In genomic region chr17:85072383-85072782, GRCm38 (mm10) we compare ENCODE assay signal across 14 mouse cellular contexts. TPM values are rescaled to one million over a fixed set of nuclear protein-coding genes. Genes with fewer than 3 reads are reported as not detected.
A peak's percentile ranks its signal among the peaks of the same experiment; 100 is the strongest.
DNase-seq lines count a peak whose midpoint lies in the region; ATAC-seq and TF ChIP-seq lines count a peak whose summit lies in the region.
"Had no signal": no experiment of that assay in that cellular context is flagged by ENCODE, and none has a peak within 500 bp of the region (broad histone marks: within the 10 kb centered on the region; RNA-seq: fewer than 3 reads in every experiment).

No protein-coding gene starts in this region.

- peak overlapping the region; percentile 30; the same call in 1 of the 2 replicates for H3K27ac ChIP-seq in kidney, embryonic 15.5 days
- H3K27ac ChIP-seq in embryonic facial prominence, embryonic 12.5 days, result 0 out of 2 replicates have a peak overlapping the region, but pooled peaks have one; percentile 9
- H3K27ac ChIP-seq in forebrain, postnatal 0 days (ENCODE audit: low read depth, low read length), result no peak overlapping the region
- H3K27ac ChIP-seq in neural tube, embryonic 14.5 days (ENCODE audit: low read depth, low read length), result no peak overlapping the region
- H3K27ac ChIP-seq: limb, embryonic 12.5 days had no signal

- peaks cover 73% of the 10 kb centered on the region for H3K36me3 ChIP-seq in kidney, embryonic 15.5 days
- H3K36me3 ChIP-seq in embryonic facial prominence, embryonic 12.5 days, result peaks cover 50% of the 10 kb centered on the region
- H3K36me3 ChIP-seq in forebrain, postnatal 0 days (ENCODE audit: insufficient read depth), result peaks cover 56% of the 10 kb centered on the region
- H3K36me3 ChIP-seq in neural tube, embryonic 14.5 days (ENCODE audit: control insufficient read depth, insufficient read depth, low read length), result peaks cover 39% of the 10 kb centered on the region

- H3K4me3 ChIP-seq in kidney, embryonic 15.5 days (replicated peaks), result no peak overlapping the region
- no peak overlapping the region for H3K4me3 ChIP-seq in embryonic facial prominence, embryonic 12.5 days
- no peak overlapping the region for H3K4me3 ChIP-seq in forebrain, postnatal 0 days (ENCODE audit: low read depth, low read length)
- no peak overlapping the region for H3K4me3 ChIP-seq in neural tube, embryonic 14.5 days (ENCODE audit: low read depth, low read length)
- H3K4me3 ChIP-seq: limb, embryonic 12.5 days; myocyte had no signal

- ATAC-seq in kidney, embryonic 15.5 days (replicated peaks; ENCODE audit: low FRiP score), result no peak
- ATAC-seq in embryonic facial prominence, embryonic 12.5 days (ENCODE audit: insufficient number of reproducible peaks, insufficient read depth, low FRiP score, low TSS enrichment), result no peak
- peak; percentile 41; the same call in 1 of the 2 replicates for ATAC-seq in forebrain, postnatal 0 days
- no peak; the same call in 1 of the 2 replicates for ATAC-seq in neural tube, embryonic 14.5 days (ENCODE audit: low read depth)
- no peak for ATAC-seq in megakaryocyte progenitor cell, adult 5-6 weeks (replicated peaks; ENCODE audit: poor library complexity)

- no peaks in the 10 kb centered on the region for H3K9me3 ChIP-seq in kidney, embryonic 15.5 days (replicated peaks)
- H3K9me3 ChIP-seq in embryonic facial prominence, embryonic 12.5 days, result no peaks in the 10 kb centered on the region
- no peaks in the 10 kb centered on the region for H3K9me3 ChIP-seq in forebrain, postnatal 0 days (ENCODE audit: low read length)
- no peaks in the 10 kb centered on the region for H3K9me3 ChIP-seq in neural tube, embryonic 14.5 days (ENCODE audit: control insufficient read depth, low read length)
- H3K9me3 ChIP-seq: limb, embryonic 12.5 days had no signal

- no peak overlapping the region for H3K4me2 ChIP-seq in kidney, embryonic 15.5 days
- H3K4me2 ChIP-seq in embryonic facial prominence, embryonic 12.5 days (replicated peaks), result 0 out of 2 replicates have a peak overlapping the region, but pooled peaks have one; percentile 7
- H3K4me2 ChIP-seq in forebrain, postnatal 0 days (ENCODE audit: low read depth), result no peak overlapping the region
- no peak overlapping the region for H3K4me2 ChIP-seq in neural tube, embryonic 14.5 days (ENCODE audit: low read depth, low read length)
- H3K4me2 ChIP-seq: limb, embryonic 12.5 days had no signal

- DNase-seq in kidney, postnatal 10 days, result no peak
- no peak for DNase-seq in forebrain, postnatal 0 days
- DNase-seq in left cerebral cortex, adult 8-10 months (ENCODE audit: low spot score in 2 of 2), result no peak
- DNase-seq: adrenal gland, adult 8-10 months; cerebellum, adult 8-10 months; gastrocnemius, postnatal 36 days; kidney, postnatal 36 days had no signal

- H3K27me3 ChIP-seq in kidney, embryonic 15.5 days, result no peaks in the 10 kb centered on the region
- H3K27me3 ChIP-seq in embryonic facial prominence, embryonic 12.5 days, result no peaks in the 10 kb centered on the region
- no peaks in the 10 kb centered on the region for H3K27me3 ChIP-seq in forebrain, postnatal 0 days (ENCODE audit: insufficient read depth, low read length)
- H3K27me3 ChIP-seq in neural tube, embryonic 14.5 days (ENCODE audit: control insufficient read depth, insufficient read depth, low read length), result no peaks in the 10 kb centered on the region
- H3K27me3 ChIP-seq: limb, embryonic 12.5 days had no signal

- 59% methylated on average over 11 of the region's 11 CpGs for WGBS in kidney, embryonic 15.5 days
- WGBS in embryonic facial prominence, embryonic 12.5 days, result 51% methylated on average over 11 of the region's 11 CpGs
- WGBS in forebrain, postnatal 0 days, result 10% methylated on average over 11 of the region's 11 CpGs
- 28% methylated on average over 11 of the region's 11 CpGs for WGBS in neural tube, embryonic 14.5 days

- no peak for TF ChIP-seq CTCF in forebrain, postnatal 0 days (IDR thresholded peaks at IDR 0.05; ENCODE audit: low read depth)

- no peak overlapping the region for H3K9ac ChIP-seq in kidney, embryonic 15.5 days
- H3K9ac ChIP-seq in embryonic facial prominence, embryonic 12.5 days, result no peak overlapping the region
- H3K9ac ChIP-seq in forebrain, postnatal 0 days, result no peak overlapping the region
- H3K9ac ChIP-seq in neural tube, embryonic 14.5 days (replicated peaks; ENCODE audit: low read depth, low read length), result 0 out of 2 replicates have a peak overlapping the region, but pooled peaks have one; percentile 21
- H3K9ac ChIP-seq: limb, embryonic 12.5 days had no signal

- no peaks in the 10 kb centered on the region; the same call in 1 of the 2 replicates for H3K4me1 ChIP-seq in kidney, embryonic 15.5 days
- no peaks in the 10 kb centered on the region; the same call in 1 of the 2 replicates for H3K4me1 ChIP-seq in embryonic facial prominence, embryonic 12.5 days
- no peaks in the 10 kb centered on the region for H3K4me1 ChIP-seq in forebrain, postnatal 0 days (ENCODE audit: insufficient read depth)
- 0 out of 2 replicates have a peak, but pooled peaks cover 6% of the 10 kb centered on the region for H3K4me1 ChIP-seq in neural tube, embryonic 14.5 days (ENCODE audit: control insufficient read depth, insufficient read depth, low read length)

RNA-seq across cellular contexts. Expression of gene Prepl, which starts 17.7 kb away (rescaled TPM):
- 32.0 and 32.7 TPM in 2 replicates for polyA plus RNA-seq in kidney, embryonic 15.5 days (2015; fragmentation: Nextera tagmentation; extraction: Ambion mirVana)
- polyA plus RNA-seq in embryonic facial prominence, embryonic 12.5 days (2016; fragmentation: Nextera tagmentation; extraction: Ambion mirVana), result 28.8 and 30.5 TPM in 2 replicates
- 70.4 and 107 TPM in 2 replicates for total RNA-seq in forebrain, postnatal 0 days (2014; rRNA removed)
- polyA plus RNA-seq in forebrain, postnatal 0 days (2015; fragmentation: Nextera tagmentation; extraction: Ambion mirVana), result 89.4 and 105 TPM in 2 replicates
- polyA plus RNA-seq in neural tube, embryonic 14.5 days (2014; fragmentation: Nextera tagmentation; extraction: Ambion mirVana), result 177 and 199 TPM in 2 replicates
- total RNA-seq in megakaryocyte progenitor cell, adult 5-6 weeks (2015), result 29.0 and 36.8 TPM in 2 replicates
- total RNA-seq in megakaryocyte progenitor cell, adult 5-6 weeks (2017), result 24.9 and 30.2 TPM in 2 replicates
- 100 to 1,000 TPM; 388 to 432 (median 406) TPM for total RNA-seq in left cerebral cortex, adult 8-10 months (2022)

RNA-seq across cellular contexts. Expression of gene Camkmt, which starts 18.0 kb away (rescaled TPM):
- 13.8 and 15.4 TPM in 2 replicates for polyA plus RNA-seq in kidney, embryonic 15.5 days (2015; fragmentation: Nextera tagmentation; extraction: Ambion mirVana)
- polyA plus RNA-seq in embryonic facial prominence, embryonic 12.5 days (2016; fragmentation: Nextera tagmentation; extraction: Ambion mirVana), result 13.6 and 15.1 TPM in 2 replicates
- 11.6 and 14.3 TPM in 2 replicates for total RNA-seq in forebrain, postnatal 0 days (2014; rRNA removed)
- 13.7 and 16.4 TPM in 2 replicates for polyA plus RNA-seq in forebrain, postnatal 0 days (2015; fragmentation: Nextera tagmentation; extraction: Ambion mirVana)
- 21.7 and 24.5 TPM in 2 replicates for polyA plus RNA-seq in neural tube, embryonic 14.5 days (2014; fragmentation: Nextera tagmentation; extraction: Ambion mirVana)
- total RNA-seq in megakaryocyte progenitor cell, adult 5-6 weeks (2015), result 5.3 and 5.9 TPM in 2 replicates
- total RNA-seq in megakaryocyte progenitor cell, adult 5-6 weeks (2017), result 2.1 and 4.0 TPM in 2 replicates
- total RNA-seq in left cerebral cortex, adult 8-10 months (2022), result 10 to 100 TPM; 10.1 to 13.3 (median 12.4) TPM

RNA-seq across cellular contexts. Expression of gene Slc3a1, which starts 44.2 kb away (rescaled TPM):
- polyA plus RNA-seq in kidney, embryonic 15.5 days (2015; fragmentation: Nextera tagmentation; extraction: Ambion mirVana), result 11.1 and 13.1 TPM in 2 replicates
- 0.37 and 0.45 TPM in 2 replicates for polyA plus RNA-seq in embryonic facial prominence, embryonic 12.5 days (2016; fragmentation: Nextera tagmentation; extraction: Ambion mirVana)
- total RNA-seq in forebrain, postnatal 0 days (2014; rRNA removed), result 0.19 and 0.38 TPM in 2 replicates
- 0.08 TPM in 2 replicates for polyA plus RNA-seq in forebrain, postnatal 0 days (2015; fragmentation: Nextera tagmentation; extraction: Ambion mirVana)
- polyA plus RNA-seq in neural tube, embryonic 14.5 days (2014; fragmentation: Nextera tagmentation; extraction: Ambion mirVana), result 0.27 and 0.41 TPM in 2 replicates
- total RNA-seq in megakaryocyte progenitor cell, adult 5-6 weeks (2015), result 0.32 TPM in 1 of 2 replicates, not detected in the other
- total RNA-seq in megakaryocyte progenitor cell, adult 5-6 weeks (2017), result 0.04 TPM in 1 of 2 replicates, not detected in the other
- under 1 TPM in 1 of 4 experiments, not detected in 3; 0.23 TPM for total RNA-seq in left cerebral cortex, adult 8-10 months (2022)
- total RNA-seq: gastrocnemius, postnatal 36 days had no signal
- polyA plus RNA-seq: heart, postnatal 0 days had no signal

Comparison
In these comparisons a context has a peak if more than half of its experiments do, and no peak if none do; other contexts are left out.
1. H3K27ac ChIP-seq: peak in kidney, embryonic 15.5 days (single experiment) and embryonic facial prominence, embryonic 12.5 days (single experiment); none in forebrain, postnatal 0 days (single experiment) and neural tube, embryonic 14.5 days (single experiment).